Mouse (Mus musculus) cerebellum, postnatal 10 days (tissue): ENCODE measurements around the gene Meltf.

Source experiments
- DNase-seq, 2 experiments: peaks; one replicate each; pipeline ENCODE4 v3.0.0; 2021; ENCODE audit warnings: mixed read lengths in 2 of 2

Gene Meltf

DNA sequence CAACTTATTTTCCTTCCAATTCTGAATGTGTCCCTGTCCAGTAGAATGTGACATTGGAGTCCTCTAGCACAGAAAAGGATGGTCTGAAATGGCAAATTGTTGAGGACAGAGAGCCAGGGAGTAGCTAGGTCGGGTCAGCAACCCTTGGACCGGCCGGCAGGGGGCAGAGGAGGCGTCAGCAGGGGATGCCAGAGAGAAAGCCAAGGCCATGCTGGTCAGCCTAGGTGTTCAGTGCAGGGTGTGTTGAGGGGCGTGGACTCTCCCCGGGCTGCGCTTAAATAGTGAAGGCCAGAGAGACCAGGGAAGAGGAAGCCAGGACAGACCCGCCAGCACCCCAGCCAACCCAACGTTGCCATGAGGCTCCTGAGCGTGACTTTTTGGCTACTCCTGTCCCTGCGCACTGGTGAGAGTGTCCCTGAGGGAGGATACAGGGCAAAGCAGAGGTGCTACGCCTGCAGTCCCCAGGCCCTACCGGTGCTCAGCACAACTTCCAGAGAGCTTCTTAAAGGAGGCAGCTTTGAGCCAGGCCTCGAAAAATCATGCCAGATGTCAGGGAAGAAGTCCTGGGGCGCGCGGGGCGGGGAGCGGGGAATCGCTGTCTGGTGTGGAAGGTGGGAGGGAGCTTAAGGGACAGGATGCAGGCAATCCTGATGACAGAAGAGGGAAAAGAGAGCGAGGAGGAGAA is at the start of gene Meltf:
Gene Meltf, plus strand, starts transcription at position 238 of the 685 bp plus-strand sequence.
- DNase-seq: peak; percentile 86 to 89

DNA sequence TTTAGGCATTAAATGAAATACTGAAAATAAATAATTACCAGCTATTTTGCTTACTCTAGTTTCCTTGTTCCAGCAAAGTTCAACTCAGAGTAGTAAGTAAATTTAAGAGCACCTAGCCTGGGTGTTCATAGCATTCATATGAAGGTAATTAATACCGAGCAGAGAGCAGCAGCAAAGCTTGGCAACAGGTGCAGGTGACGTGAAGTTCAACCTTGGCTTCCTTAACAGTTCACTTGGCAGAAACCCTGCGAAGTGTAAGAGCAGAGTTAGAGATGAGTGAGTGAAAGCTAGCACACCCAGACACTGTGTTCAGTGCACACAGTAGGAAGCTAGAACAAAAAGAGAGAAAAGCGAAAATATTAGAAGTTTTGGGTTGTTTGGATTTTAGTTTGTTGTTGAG is 47.9 kb upstream of the Meltf start:
- no peak for DNase-seq

DNA sequence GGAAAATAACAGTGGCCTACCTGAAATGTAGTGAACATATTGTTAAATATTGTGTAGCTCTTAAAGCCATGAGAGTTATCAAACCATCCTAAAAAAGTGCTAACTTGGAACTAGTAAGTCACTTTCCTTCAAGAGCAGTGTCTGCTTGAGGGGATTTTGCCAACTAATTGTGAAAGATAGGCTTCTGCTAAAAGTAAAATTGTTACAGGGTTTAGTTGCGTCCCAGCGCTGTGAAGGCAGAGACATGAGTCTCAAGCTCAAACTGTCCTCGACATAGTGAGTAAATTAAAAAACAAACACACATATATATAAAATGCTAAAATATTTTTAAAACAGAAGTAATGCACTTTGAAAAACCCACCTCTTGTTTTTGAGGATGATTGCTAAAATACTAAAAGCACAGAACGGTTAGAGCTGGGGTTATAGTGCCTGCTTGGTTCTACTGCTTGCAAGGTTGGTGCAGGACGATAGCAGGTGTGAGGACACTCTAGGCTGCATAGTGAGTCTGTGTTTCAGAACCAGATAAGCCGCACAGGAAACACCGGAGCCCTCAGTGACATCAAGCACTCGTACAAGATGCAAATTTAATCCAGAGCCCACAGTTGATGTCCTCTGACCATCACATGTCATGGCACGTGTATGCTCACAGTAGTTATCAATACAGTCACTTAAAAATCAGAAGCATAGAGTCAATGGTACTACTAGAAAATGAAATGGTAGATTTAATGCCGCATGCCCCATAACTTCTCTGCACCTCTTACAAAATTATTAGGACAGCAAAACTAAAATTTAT is 45.8 kb upstream of the Meltf start:
- DNase-seq: no peak

DNA sequence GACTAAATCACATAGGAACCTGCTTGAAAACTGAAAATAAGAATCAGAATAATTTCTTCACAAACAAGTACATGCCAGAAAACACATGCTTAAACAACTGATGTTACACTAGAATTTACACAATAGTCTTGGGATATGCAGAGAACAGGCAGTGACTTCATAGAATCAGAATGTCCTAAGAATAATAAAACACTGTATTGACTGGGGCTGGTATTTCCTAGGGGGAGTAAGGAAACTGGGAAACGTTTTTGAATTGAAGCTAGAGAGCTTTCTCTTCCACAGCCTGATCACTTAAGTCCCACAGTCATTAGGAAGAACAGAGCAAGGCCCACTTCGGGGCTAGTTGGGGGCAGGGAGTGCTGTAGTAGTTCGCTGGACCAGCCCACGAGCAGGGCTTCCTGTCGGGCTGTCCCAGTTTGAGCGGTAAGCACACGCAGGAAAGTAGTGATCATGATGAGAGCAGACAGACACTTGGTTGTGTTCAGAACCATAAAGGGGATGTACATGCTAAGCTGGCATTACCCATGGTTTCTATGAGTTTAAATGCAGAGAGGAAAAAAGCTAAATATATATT is 44.5 kb upstream of the Meltf start:
- DNase-seq: no peak

DNA sequence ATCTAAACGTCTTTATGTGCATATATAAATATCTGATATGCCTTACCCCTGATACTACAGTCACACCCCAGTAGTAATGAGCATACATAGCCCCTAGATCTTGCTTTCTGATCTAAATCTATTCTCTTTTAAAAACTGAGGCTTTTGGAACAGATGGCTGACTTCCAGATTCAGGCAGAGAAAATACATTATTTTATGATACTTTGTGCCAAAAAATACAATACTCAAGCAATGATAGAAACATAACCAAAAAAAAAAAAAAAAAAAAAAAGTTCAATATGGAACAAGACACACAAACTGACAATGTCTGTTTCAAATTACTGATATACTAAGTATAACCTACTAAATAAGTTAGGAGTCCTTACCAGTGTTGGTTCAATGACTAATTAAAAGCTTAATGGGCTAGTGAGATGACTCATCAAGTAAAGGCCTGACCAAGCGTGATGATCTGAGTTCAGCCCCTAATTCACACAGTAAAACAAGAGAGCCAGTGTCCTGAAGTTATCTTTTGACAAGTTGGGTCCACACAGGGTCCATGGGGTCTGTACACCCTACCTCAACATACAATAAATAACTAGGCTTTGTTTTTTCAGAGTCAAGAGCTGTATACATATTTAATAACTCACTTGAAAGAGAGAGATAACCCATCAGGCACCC is 43.8 kb upstream of the Meltf start:
- no peak for DNase-seq

DNA sequence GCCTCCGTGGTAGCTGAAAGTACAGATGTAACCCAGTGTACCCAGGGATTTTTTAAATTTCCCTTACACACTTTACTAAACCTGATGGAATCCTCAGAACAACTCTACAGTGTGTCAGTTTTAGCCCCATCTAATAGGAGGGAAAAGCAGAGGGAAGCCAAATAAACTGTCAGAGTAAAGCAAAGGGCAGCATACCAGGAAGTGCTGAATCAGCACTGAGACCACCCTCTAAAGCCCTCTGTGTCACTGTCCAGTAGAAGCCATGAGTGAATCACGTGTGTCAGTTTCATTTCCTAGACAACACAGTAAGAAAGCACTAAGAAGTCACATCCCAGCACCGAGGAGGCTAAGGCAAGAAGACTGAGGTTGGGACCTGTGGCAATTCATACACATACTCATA is 41.2 kb upstream of the Meltf start:
- no peak for DNase-seq

DNA sequence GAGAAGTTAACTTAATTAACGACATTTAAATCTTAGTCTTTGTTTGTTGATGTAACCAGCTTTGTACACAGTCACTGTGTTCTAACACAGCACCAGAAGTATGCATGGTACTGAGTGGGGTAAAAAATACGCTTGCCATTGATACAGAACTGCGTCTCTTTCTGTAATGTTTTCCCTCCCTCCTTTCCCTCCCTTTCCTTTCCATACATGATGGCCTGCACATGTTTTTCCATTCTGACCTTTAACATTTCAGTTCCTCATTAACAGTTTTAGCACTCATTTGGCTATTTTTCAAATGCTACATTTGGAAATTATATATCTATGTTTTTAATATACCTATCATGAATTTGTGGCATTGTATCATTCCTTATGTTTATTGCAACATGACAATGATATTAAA is 34.4 kb upstream of the Meltf start:
- DNase-seq: no peak

DNA sequence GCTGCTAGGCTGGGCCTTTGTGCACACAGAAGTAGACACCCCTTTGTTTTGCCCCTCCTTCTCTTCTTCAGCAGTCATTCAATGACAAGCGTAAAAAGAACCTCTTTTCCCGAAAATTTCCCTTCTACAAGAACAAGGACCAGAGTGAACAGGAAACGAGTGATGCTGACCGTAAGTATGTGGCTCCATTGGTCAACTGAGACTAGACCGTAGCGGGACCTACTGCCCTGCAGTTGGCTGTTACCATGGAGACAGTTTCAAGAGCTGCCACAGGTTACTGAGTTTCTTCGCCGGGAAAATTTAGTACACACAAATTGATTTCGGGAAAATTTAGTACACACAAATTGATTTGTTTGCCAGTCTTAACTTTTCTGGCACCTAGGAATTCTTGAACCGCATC is 31.8 kb upstream of the Meltf start:
- no peak for DNase-seq

DNA sequence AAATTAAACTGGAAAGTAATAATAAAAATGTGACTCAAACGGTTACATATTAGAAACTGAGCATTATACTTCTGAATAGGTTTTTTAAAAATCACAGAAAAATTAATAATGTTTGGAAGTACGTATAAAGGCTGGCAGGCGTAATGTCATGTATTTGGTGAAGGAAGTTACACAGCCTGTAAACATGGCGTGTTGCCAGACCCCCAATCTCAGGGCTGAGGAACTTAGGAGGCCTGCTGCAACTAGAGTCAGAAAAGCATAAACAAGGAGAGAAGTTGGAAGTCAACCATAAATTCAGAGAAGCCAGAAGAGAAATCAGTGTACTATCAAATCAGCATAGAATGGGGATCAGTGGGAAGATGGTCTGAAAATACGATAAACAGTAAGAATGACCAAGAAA is 14.7 kb upstream of the Meltf start:
- no peak for DNase-seq

DNA sequence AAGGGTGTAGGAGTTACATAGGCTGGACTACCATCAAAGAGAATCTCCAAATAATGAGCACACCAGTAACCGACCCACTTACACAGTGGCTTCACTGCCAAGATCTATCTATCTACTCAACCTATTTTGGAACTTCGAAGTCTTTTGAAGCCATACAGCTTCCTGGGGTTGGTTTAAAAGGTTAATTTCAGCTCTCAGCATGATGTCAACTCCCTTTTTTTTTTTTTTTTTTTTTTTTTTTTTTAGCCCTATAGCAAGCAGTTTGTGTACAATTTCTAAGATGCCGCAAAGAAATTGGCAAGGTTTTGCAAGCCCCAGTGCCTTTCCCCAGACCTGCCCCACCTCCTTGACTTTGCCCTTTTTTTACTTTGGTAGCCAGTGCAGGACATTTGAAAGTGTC is 13.4 kb upstream of the Meltf start:
- no peak for DNase-seq

DNA sequence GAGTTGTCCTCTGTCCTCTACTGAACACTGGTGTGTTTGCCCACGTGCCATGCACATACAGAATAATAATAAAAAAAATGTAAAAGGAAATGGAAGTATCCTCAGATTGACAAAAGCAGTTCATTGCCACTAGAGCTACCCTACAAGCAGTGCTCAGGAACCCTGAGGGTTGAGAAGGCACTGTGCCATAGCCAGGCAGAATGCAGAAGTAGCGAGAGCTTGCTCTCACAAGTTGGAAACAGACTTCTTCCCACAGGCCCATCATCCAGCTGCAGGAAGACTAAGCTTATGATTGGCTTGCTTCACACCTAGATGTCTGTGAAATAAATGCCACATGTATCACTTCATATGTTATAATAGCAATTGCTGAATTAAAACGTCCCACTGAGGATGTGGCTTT is 11.7 kb upstream of the Meltf start:
- DNase-seq: no peak

DNA sequence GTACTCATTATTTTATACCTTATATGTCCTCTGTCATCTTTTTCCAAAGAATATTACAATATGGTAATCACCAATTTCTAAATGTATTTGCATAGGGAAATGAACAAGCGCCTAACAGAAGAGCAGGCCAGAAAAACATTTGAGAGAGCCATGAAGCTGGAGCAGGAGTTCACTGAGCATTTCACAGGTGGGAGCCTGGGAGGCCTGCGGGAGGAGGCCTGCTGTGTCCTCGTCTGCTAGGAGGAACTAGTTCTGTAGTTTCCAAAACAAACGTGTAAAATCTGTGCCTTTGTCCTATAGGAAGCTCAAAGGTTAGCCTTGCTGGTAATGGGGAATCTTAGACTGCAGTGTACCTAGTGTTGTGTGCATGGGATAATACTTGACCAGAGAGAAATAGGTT is 10.9 kb upstream of the Meltf start:
- no peak for DNase-seq

DNA sequence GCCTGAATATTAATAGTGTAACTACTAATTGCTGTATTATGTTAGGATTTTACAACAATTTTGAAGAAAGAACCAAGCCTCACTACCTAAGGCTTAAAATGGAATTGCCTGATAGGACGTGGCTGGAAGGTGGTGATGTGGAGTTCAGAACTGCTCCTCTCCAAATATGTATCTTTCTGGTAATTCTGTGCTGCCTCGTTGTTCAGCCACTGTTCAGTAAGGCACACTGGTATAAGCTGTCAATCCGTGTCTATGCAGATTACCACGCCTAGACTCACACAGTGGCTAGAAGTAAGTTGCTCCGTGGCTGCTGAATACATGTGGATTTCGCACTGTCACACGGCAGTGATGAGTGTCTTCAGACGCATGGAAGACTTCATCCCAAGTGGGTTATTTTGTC is 4.9 kb upstream of the Meltf start:
- DNase-seq: no peak

DNA sequence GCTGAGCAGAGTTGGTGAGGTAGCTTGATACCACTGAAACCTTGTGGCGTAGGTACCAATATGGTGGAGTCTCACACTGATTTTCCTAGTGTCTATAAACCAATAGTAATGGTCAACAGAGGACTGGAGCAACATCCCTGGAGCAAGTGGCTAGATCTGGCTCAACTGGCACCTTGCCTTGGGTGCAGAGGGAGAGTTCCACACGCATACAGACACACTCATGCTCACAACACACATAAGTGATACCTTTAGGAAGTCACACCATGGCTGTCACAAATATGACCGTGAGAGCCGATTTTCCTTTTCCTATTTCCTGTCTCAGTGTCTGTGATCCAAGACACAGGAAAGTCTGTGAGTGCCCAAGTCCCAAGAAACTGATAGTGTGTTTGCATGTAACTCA is 3.2 kb upstream of the Meltf start:
- no peak for DNase-seq

DNA sequence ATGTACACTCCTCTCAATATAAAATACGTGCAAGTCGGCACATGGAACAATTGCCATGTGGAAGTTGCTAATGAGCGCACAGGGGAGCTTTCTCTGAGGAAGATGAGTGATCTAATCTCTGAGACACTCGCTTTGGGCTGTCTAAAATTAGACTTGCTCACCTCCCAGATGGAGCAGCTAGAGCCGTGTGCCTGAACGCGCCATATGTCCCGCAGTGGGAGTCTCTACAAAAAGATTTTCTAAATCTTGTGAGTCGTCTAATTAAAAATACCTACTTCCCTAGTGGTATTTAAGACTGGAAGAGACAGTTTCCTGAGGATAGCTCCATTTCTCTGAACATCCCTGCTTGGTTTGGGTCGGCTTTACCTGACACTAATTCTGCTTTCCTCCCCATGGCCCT is 2.2 kb upstream of the Meltf start:
- no peak for DNase-seq

DNA sequence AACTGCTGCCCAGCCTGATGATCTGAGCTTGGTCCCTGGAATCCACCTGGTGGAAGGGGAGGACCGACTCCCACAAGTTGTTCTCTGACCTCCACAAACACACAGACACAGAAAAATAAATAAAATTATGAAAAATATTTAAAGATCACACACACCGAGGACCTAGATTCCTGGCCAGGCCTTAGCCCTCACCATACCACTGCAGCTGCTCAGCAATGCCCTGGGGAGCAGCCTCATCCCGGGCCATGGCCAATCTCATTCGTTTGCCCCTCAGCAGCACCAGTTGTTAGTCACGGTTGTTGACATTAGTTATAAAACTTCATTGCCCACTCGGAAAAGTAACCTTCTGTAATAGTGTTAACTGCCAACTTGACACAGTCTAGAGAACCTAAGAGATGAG is 558 bp upstream of the Meltf start:
- no peak for DNase-seq

DNA sequence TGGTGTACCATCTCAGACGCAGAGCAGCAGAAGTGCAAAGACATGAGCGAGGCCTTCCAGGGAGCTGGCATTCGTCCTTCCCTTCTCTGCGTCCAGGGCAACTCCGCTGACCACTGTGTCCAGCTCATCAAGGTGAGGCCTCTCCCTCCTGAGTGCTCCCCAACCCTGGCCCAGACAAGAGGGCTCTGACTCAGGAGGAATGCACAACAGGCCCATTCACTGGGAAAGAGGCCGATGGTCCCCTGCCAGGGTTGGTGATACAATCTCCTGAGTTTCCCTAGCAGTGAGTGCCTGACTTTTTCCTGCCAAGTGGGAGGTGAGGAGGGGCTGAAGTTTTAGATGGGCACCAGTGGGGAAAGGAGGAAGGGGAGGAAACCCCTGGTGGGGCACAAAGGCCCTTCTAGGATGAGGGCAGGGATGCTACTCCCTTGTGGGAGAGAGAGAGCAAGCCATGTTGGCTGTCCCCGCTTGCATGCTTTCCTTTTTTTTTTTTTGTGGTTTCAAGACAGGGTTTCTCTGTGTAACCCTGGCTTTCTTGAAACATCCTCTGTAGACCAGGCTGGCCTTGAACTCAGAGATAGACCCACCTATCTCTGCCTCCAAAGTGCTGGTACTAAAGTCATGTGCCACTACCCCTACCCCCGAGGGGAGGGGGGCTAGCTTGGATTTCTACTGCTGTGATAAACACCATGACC is 1.7 kb downstream of the Meltf start:
- DNase-seq: no peak

DNA sequence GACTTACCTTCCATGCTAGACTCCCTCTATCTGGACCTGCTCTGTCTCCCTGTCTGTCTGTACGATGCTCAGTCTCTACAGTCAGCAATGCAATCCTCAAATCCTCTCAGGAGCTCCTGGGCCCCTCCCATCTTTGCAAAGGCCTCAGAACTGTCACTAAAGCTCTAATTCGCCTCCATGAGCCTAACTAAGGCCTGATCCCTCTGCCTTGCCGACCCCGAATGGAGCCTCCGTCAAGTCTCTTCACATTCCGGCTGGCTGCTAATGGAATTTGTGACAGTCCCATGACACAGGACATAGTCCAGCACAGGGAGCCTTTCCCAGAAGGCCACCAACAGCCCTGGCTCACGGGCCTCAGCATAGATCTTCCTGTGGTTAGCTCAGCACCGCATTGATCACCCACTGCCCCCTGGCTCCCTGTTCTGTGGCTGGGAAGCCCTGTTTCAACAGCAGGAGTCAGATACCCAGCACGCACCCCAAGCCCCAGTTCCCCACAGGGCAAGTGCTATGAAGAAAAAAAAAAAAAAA is 3.8 kb downstream of the Meltf start:
- DNase-seq: no peak

DNA sequence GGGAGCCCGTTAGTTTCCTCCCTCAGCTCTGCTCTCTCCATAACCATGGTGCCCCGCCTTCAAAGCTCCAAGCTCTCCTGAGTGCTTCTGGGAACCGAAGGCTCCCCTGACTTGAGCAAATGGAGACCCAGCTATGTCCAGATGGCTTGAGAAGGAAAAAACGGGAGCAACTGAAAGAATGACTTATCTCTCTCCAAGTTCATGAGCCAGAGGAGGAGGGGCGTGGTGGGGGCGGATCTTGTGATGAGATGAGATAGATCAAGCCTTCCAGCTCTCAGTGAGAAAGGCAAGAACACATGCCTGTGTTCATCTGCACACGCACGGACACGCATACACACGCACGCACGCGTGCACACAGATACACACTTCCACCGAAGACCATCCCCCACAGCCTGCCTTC is 4.7 kb downstream of the Meltf start:
- peak in 1 of 2 experiments; percentile 44 for DNase-seq

DNA sequence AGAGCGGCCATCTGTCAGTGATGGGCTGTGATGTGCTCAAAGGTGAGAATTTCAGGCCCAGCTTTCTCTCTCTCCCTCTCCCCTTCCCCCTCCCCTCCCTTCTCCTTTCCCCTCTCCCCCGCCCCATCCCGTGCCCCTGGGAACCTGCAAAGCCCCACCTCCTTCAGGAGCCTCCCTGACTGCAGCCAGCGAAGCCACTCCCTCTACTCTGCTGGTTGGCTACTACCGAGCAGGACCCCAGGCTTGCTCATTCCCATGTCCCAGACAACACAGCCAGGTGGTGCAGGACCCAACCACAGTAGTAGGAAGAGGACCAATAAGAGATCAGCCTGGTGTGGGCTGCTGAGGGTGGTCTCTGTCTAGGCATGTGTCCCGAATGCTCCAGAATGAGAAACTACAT is 5.3 kb downstream of the Meltf start:
- DNase-seq: peak in 1 of 2 experiments; percentile 36

DNA sequence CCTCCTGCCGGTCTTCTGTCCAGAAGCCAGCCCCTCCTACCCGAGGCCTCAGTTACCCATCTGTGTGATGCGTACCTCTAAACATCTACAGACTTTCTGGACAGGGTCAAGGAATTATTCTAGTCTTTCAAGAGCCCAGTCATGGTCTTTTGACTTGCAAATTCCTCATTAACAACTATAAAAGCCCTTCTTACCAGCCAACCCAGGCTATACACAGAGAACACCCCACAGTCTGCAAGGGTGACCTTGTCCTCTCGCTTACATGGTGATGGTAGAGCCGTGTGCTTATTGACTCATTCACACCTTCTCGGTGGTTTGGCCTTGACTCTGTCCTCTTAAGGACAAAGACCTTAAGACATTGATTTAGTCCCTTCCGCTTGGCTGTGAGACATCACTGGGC is 12.3 kb downstream of the Meltf start:
- DNase-seq: no peak

DNA sequence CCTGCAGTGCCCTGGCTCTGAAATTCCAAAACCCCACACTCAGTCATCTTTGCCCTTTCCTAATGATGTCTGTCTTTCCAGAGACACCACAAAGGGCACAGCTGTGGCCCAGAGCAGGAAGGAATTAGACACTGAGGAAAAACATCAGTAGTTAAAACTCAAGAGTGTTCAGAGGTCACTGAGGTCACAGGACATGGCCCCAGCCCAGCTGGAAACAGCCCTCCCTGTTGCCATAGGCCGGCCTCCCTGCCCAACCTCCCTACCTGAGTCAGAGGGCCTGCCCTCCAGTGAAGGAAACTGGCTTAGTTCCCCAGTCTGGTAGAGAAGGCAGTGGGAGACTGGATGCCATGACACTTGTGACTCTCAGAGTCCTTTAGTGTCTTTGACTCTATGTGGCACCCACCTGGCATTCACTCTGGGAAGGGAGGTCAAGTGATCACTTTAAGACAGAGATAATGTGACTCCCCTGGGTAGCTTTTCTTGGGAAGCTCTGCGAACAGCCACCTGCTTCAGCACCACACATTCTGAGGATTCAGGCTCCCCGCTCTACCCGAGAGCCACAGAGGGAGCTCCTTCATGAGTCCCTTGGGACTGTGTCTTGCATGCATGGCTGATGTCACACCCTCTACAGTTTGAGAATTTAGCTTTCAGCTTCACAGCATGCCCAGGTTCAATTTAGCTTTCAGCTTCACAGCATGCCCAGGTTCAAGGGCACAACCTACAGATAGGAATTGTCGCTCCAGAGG is 15.0 kb downstream of the Meltf start:
- no peak for DNase-seq
